Mouse (Mus musculus) heart, embryonic 10.5 days (tissue): ENCODE measurements around the gene Macf1. TPM values are rescaled to one million over a fixed set of nuclear protein-coding genes. Genes with fewer than 3 reads are reported as not detected.
"Not testable (repeated sequence)": the region's sequence is repeated elsewhere in the genome, so short reads cannot be mapped to it uniquely, and the experiment has no call there.

Experiments
- DNase-seq: peaks from one replicate; pipeline ENCODE4 v3.0.0-alpha.2; 2017; ENCODE audit warnings: low spot score
- H3K27ac ChIP-seq: fragments of 300-500 bp; sonication (generic); 2 replicates; pipeline ENCODE4 v1.5.1; 2016; ENCODE audit warnings: mild to moderate bottlenecking
- H3K27me3 ChIP-seq: fragments of 300-500 bp; sonication (generic); 2 replicates; pipeline ENCODE4 v1.6.1; 2016; ENCODE audit warnings: mild to moderate bottlenecking; ENCODE audit not compliant: poor library complexity, insufficient read depth, severe bottlenecking
- H3K36me3 ChIP-seq: fragments of 300-500 bp; sonication (generic); 2 replicates; pipeline ENCODE4 v1.6.1; 2016; ENCODE audit warnings: mild to moderate bottlenecking, moderate library complexity
- H3K4me1 ChIP-seq: fragments of 300-500 bp; sonication (generic); 2 replicates; pipeline ENCODE4 v1.6.1; 2016; ENCODE audit warnings: mild to moderate bottlenecking
- H3K4me3 ChIP-seq: fragments of 300-500 bp; sonication (generic); 2 replicates; pipeline ENCODE4 v1.5.1; 2016; ENCODE audit warnings: mild to moderate bottlenecking, moderate library complexity
- H3K9me3 ChIP-seq: fragments of 300-500 bp; sonication (generic); 2 replicates; pipeline ENCODE4 v1.6.1; 2016; ENCODE audit warnings: mild to moderate bottlenecking, moderate library complexity
- WGBS: fragments of 180-500 bp; shearing (Covaris S2); methylation state at CpG from one replicate; pipeline ENCODE4 v1.1.7; 2016; 5-methylcytosine and 5-hydroxymethylcytosine counted together
- polyA plus RNA-seq: library from polyadenylated mRNA; unstranded; fragments of >200 nt; fragmentation: Nextera tagmentation; extraction: Ambion mirVana; gene quantifications from 2 replicates; pipeline ENCODE4 v1.2.1, GENCODE M21; 2016

The Macf1 gene
- polyA plus RNA-seq, 1 experiment from 2014 or later = 57.4 TPM

- Histone ChIP-seq H3K4me3 (no peak overlapping the region), H3K27ac (no peak overlapping the region), H3K4me1 (no peaks in the 10 kb centered on the region), H3K27me3 (peaks cover 17% of the 10 kb centered on the region), H3K36me3 (no peaks in the 10 kb centered on the region), H3K9me3 (no peaks in the 10 kb centered on the region)
- 59% methylated on average over 6 of the region's 6 CpGs for WGBS
- DNase-seq = no peak
Measured at GRCm38 (mm10) chr4:123328946-123329345, 355.2 kb downstream of the Macf1 start.

- H3K27ac ChIP-seq = no peak overlapping the region
- WGBS = 43% methylated on average over 3 of the region's 3 CpGs
- peaks cover 29% of the 10 kb centered on the region for H3K27me3 ChIP-seq
- H3K9me3 ChIP-seq = no peaks in the 10 kb centered on the region
- H3K36me3 ChIP-seq = no peaks in the 10 kb centered on the region
- DNase-seq = no peak
- H3K4me1 ChIP-seq = peaks cover 7% of the 10 kb centered on the region; the same call in 1 of the 2 replicates
- no peak overlapping the region for H3K4me3 ChIP-seq
Measured at GRCm38 (mm10) chr4:123327630-123328029, 356.5 kb downstream of the Macf1 start.

GRCm38 (mm10) chr4:123326087-123326486 lies 358.1 kb downstream of the Macf1 start:
- H3K27me3 ChIP-seq = peaks cover 42% of the 10 kb centered on the region
- no peaks in the 10 kb centered on the region for H3K9me3 ChIP-seq
- H3K4me1 ChIP-seq = peaks cover 7% of the 10 kb centered on the region; the same call in 1 of the 2 replicates
- 72% methylated on average over 3 of the region's 3 CpGs for WGBS
- H3K4me3 ChIP-seq = no peak overlapping the region
- DNase-seq = no peak
- H3K36me3 ChIP-seq = no peaks in the 10 kb centered on the region
- H3K27ac ChIP-seq = no peak overlapping the region

GRCm38 (mm10) chr4:123323534-123323933 lies 360.6 kb downstream of the Macf1 start, which contains the start of gene Oxct2a:
Gene Oxct2a (minus strand): TSS chr4:123323634.
- WGBS = 12% methylated on average over 13 of the region's 13 CpGs
- DNase-seq = no peak

GRCm38 (mm10) chr4:123322910-123323309 lies 361.2 kb downstream of the Macf1 start:
- H3K27ac ChIP-seq, H3K36me3 ChIP-seq, H3K9me3 ChIP-seq, DNase-seq: not testable (repeated sequence)
- WGBS = 12% methylated on average over 28 of the region's 38 CpGs
- H3K27me3 ChIP-seq = peaks cover 42% of the 10 kb centered on the region
- H3K4me1 ChIP-seq = peaks cover 15% of the 10 kb centered on the region; the same call in 1 of the 2 replicates
- H3K4me3 ChIP-seq = peak overlapping the region; percentile 40

More at GRCm38 (mm10) chr4:123323534-123323933, 360.6 kb downstream of the Macf1 start, which contains the start of gene Oxct2a:
- Histone ChIP-seq H3K27me3 (peaks cover 42% of the 10 kb centered on the region), H3K9me3 (no peaks in the 10 kb centered on the region), H3K4me3 (peak within 1 kb of the TSS; percentile 47), H3K4me1 (peaks cover 15% of the 10 kb centered on the region; the same call in 1 of the 2 replicates), H3K27ac (no peak within 1 kb of the TSS), H3K36me3 (no peaks in the 10 kb centered on the region)

- WGBS = 79% methylated on average over 3 of the region's 3 CpGs
Measured at GRCm38 (mm10) chr4:123314497-123314896, 369.7 kb downstream of the Macf1 start.

GRCm38 (mm10) chr4:123313010-123313409 lies 371.1 kb downstream of the Macf1 start:
- Histone ChIP-seq H3K4me1 (peaks cover 23% of the 10 kb centered on the region), H3K9me3 (no peaks in the 10 kb centered on the region; the same call in 1 of the 2 replicates), H3K4me3 (no peak overlapping the region), H3K27ac (0 out of 2 replicates have a peak overlapping the region, but pooled peaks have one; percentile 32), H3K27me3 (no peaks in the 10 kb centered on the region), H3K36me3 (peaks cover 2% of the 10 kb centered on the region; the same call in 1 of the 2 replicates)
- DNase-seq = no peak
- WGBS = 79% methylated on average over 6 of the region's 6 CpGs

More at GRCm38 (mm10) chr4:123314497-123314896, 369.7 kb downstream of the Macf1 start:
- Histone ChIP-seq H3K4me3 (no peak overlapping the region), H3K9me3 (no peaks in the 10 kb centered on the region; the same call in 1 of the 2 replicates), H3K27ac (peak overlapping the region; percentile 38; the same call in 1 of the 2 replicates), H3K27me3 (no peaks in the 10 kb centered on the region), H3K36me3 (peaks cover 2% of the 10 kb centered on the region; the same call in 1 of the 2 replicates), H3K4me1 (peaks cover 17% of the 10 kb centered on the region)
- no peak for DNase-seq

GRCm38 (mm10) chr4:123311845-123312244 lies 372.3 kb downstream of the Macf1 start:
- peaks cover 25% of the 10 kb centered on the region for H3K4me1 ChIP-seq
- peaks cover 2% of the 10 kb centered on the region; the same call in 1 of the 2 replicates for H3K36me3 ChIP-seq
- no peaks in the 10 kb centered on the region for H3K27me3 ChIP-seq
- no peak for DNase-seq
- H3K9me3 ChIP-seq = no peaks in the 10 kb centered on the region; the same call in 1 of the 2 replicates
- 77% methylated on average over 7 of the region's 7 CpGs for WGBS
- no peak overlapping the region for H3K27ac ChIP-seq
- no peak overlapping the region for H3K4me3 ChIP-seq

- 37% methylated on average over 3 of the region's 3 CpGs for WGBS
- Histone ChIP-seq H3K27me3 (no peaks in the 10 kb centered on the region), H3K27ac (no peak overlapping the region), H3K4me3 (no peak overlapping the region), H3K36me3 (peaks cover 27% of the 10 kb centered on the region), H3K9me3 (no peaks in the 10 kb centered on the region; the same call in 1 of the 2 replicates), H3K4me1 (peaks cover 18% of the 10 kb centered on the region)
- DNase-seq = no peak
Measured at GRCm38 (mm10) chr4:123308292-123308691, 375.9 kb downstream of the Macf1 start.

GRCm38 (mm10) chr4:123306999-123307398 lies 377.2 kb downstream of the Macf1 start:
- no peak overlapping the region for H3K27ac ChIP-seq
- H3K27me3 ChIP-seq = no peaks in the 10 kb centered on the region
- no peak for DNase-seq
- WGBS = 86% methylated on average over 10 of the region's 10 CpGs
- peaks cover 40% of the 10 kb centered on the region for H3K36me3 ChIP-seq
- no peaks in the 10 kb centered on the region; the same call in 1 of the 2 replicates for H3K9me3 ChIP-seq
- H3K4me3 ChIP-seq = no peak overlapping the region
- H3K4me1 ChIP-seq = peaks cover 12% of the 10 kb centered on the region; the same call in 1 of the 2 replicates

- no peak overlapping the region for H3K4me3 ChIP-seq
- H3K27ac ChIP-seq = no peak overlapping the region
- WGBS = 24% methylated on average over 3 of the region's 3 CpGs
- H3K27me3 ChIP-seq = no peaks in the 10 kb centered on the region
- H3K36me3 ChIP-seq = peaks cover 47% of the 10 kb centered on the region
- no peak for DNase-seq
- H3K9me3 ChIP-seq = no peaks in the 10 kb centered on the region
- H3K4me1 ChIP-seq = peaks cover 12% of the 10 kb centered on the region; the same call in 1 of the 2 replicates
Measured at GRCm38 (mm10) chr4:123305789-123306188, 378.4 kb downstream of the Macf1 start.
